Mouse (Mus musculus) MEL (cell line): ENCODE data around the gene Sgms1. TPM values are rescaled to one million over a fixed set of nuclear protein-coding genes. Genes with fewer than 3 reads are reported as not detected.

Experiments
- DNase-seq: peaks from one replicate; pipeline ENCODE4 v3.0.0; 2011; ENCODE audit warnings: low read depth, low spot score
- H3K27ac ChIP-seq: 2 replicates; pipeline ENCODE4 v1.5.1; 2012; ENCODE audit warnings: low read depth, mild to moderate bottlenecking, control low read depth, low read length, moderate library complexity; ENCODE audit not compliant: control insufficient read depth
- H3K27me3 ChIP-seq, 2 experiments: fragments of 150-350 bp in 1 of 2; sonication (generic) in 1 of 2; 2 replicates each; pipeline ENCODE4 v1.6.1; 2012; ENCODE audit warnings: low read length in 2 of 2, mild to moderate bottlenecking in 2 of 2, improper control_type of control experiment in 1 of 2, moderate library complexity in 1 of 2; ENCODE audit not compliant: insufficient read depth in 2 of 2, control insufficient read depth in 1 of 2
- H3K36me3 ChIP-seq, 2 experiments: 2 replicates each; pipeline ENCODE4 v1.6.1; 2012 to 2014; ENCODE audit warnings: low read length in 2 of 2, improper control_type of control experiment in 1 of 2, inconsistent platforms in 1 of 2, mild to moderate bottlenecking in 1 of 2; ENCODE audit not compliant: insufficient read depth in 2 of 2, control insufficient read depth in 1 of 2
- H3K4me1 ChIP-seq, 2 experiments: fragments of 150-350 bp in 1 of 2; sonication (generic) in 1 of 2; 2 replicates each; pipeline ENCODE4 v1.6.1; 2012; ENCODE audit warnings: low read length in 2 of 2, improper control_type of control experiment in 1 of 2, mild to moderate bottlenecking in 1 of 2; ENCODE audit not compliant: insufficient read depth in 2 of 2, control insufficient read depth in 1 of 2
- H3K4me3 ChIP-seq, 2 experiments: fragments of 150-350 bp in 1 of 2; sonication (generic) in 1 of 2; 2 replicates each; pipeline ENCODE4 v1.5.1; 2012; ENCODE audit warnings: low read depth in 2 of 2, low read length in 2 of 2, mild to moderate bottlenecking in 2 of 2, moderate library complexity in 2 of 2, control low read depth in 1 of 2, improper control_type of control experiment in 1 of 2; ENCODE audit not compliant: control insufficient read depth in 1 of 2, insufficient read depth in 1 of 2
- H3K79me2 ChIP-seq: 2 replicates; pipeline ENCODE4 v1.6.1; 2012; ENCODE audit warnings: mild to moderate bottlenecking, low read length, moderate library complexity; ENCODE audit not compliant: control insufficient read depth, poor library complexity, insufficient read depth
- H3K9ac ChIP-seq: 2 replicates; pipeline ENCODE4 v1.6.1; 2012; ENCODE audit warnings: low read depth, mild to moderate bottlenecking, control low read depth, low read length, moderate library complexity; ENCODE audit not compliant: control insufficient read depth, poor library complexity, severe bottlenecking
- H3K9me3 ChIP-seq: fragments of 150-350 bp; sonication (generic); replicated peaks from 2 replicates; pipeline ENCODE4 v1.6.1; 2012; ENCODE audit warnings: mild to moderate bottlenecking, low read length, improper control_type of control experiment, moderate library complexity; ENCODE audit not compliant: insufficient read depth
- CTCF ChIP-seq, 3 experiments: IDR thresholded peaks in 2 of 3; conservative IDR thresholded peaks in 1 of 3; 2 replicates each; pipeline ENCODE4 v1.5.1; 2011 to 2012; ENCODE audit warnings: low read length in 3 of 3, low read depth in 2 of 3, mild to moderate bottlenecking in 2 of 3, improper control_type of control experiment in 1 of 3, inconsistent platforms in 1 of 3, mixed read lengths in 1 of 3, moderate library complexity in 1 of 3; ENCODE audit not compliant: control insufficient read depth in 1 of 3, insufficient read depth in 1 of 3, poor library complexity in 1 of 3, severe bottlenecking in 1 of 3
- E2F4 ChIP-seq: IDR thresholded peaks from 2 replicates; pipeline ENCODE4 v1.6.1; 2011; ENCODE audit warnings: low read depth, low read length, improper control_type of control experiment, borderline replicate concordance
- ELF1 ChIP-seq: IDR thresholded peaks from 2 replicates; pipeline ENCODE4 v1.6.1; 2014; ENCODE audit warnings: low read depth, mild to moderate bottlenecking, inconsistent platforms, low read length, improper control_type of control experiment, moderate library complexity
- EP300 ChIP-seq, 2 experiments: IDR thresholded peaks; 2 replicates each; pipeline ENCODE4 v1.6.1; 2011; ENCODE audit warnings: improper control_type of control experiment in 2 of 2, low read length in 2 of 2, low read depth in 1 of 2, mild to moderate bottlenecking in 1 of 2
- GABPA ChIP-seq: IDR thresholded peaks from 2 replicates; pipeline ENCODE4 v1.6.1; 2012; ENCODE audit warnings: low read depth, mild to moderate bottlenecking, inconsistent platforms, low read length, improper control_type of control experiment, moderate library complexity
- GATA1 ChIP-seq: IDR thresholded peaks from 2 replicates; pipeline ENCODE4 v1.6.1; 2011; ENCODE audit warnings: low read depth, low read length, improper control_type of control experiment
- JUND ChIP-seq: IDR thresholded peaks from 2 replicates; pipeline ENCODE4 v1.6.1; 2011; ENCODE audit warnings: low read depth, mild to moderate bottlenecking, improper control_type of control experiment, low read length
- MAFK ChIP-seq: IDR thresholded peaks from 2 replicates; pipeline ENCODE4 v1.6.1; 2011; ENCODE audit warnings: low read depth, mild to moderate bottlenecking, low read length, improper control_type of control experiment, borderline replicate concordance
- MAX ChIP-seq: IDR thresholded peaks from 2 replicates; pipeline ENCODE4 v1.6.1; 2011; ENCODE audit warnings: low read length, improper control_type of control experiment
- MYB ChIP-seq: IDR thresholded peaks from 2 replicates; pipeline ENCODE4 v1.6.1; 2011; ENCODE audit warnings: mild to moderate bottlenecking, low read depth, low read length, improper control_type of control experiment
- MYC ChIP-seq: IDR thresholded peaks from 2 replicates; pipeline ENCODE4 v1.6.1; 2011; ENCODE audit warnings: low read depth, mild to moderate bottlenecking, low read length, improper control_type of control experiment, moderate library complexity
- NELFE ChIP-seq: IDR thresholded peaks from 2 replicates; pipeline ENCODE4 v1.6.1; 2011; ENCODE audit warnings: low read depth, low read length, improper control_type of control experiment
- NRF1 ChIP-seq: IDR thresholded peaks from 2 replicates; pipeline ENCODE4 v1.6.1; 2014; ENCODE audit warnings: low read depth, mild to moderate bottlenecking, inconsistent platforms, low read length, improper control_type of control experiment, moderate library complexity; ENCODE audit not compliant: poor library complexity, insufficient read depth, severe bottlenecking
- POLR2AphosphoS5 ChIP-seq: IDR thresholded peaks from 2 replicates; pipeline ENCODE4 v1.6.1; 2012; ENCODE audit warnings: low read depth, borderline replicate concordance, mild to moderate bottlenecking, inconsistent platforms, low read length, moderate library complexity, mixed read lengths
- RCOR1 ChIP-seq: IDR thresholded peaks from 2 replicates; pipeline ENCODE4 v1.6.1; 2012; ENCODE audit warnings: low read depth, mild to moderate bottlenecking, inconsistent platforms, low read length, improper control_type of control experiment
- SIN3A ChIP-seq: IDR thresholded peaks from 2 replicates; pipeline ENCODE4 v1.6.1; 2012; ENCODE audit warnings: low read length, improper control_type of control experiment, inconsistent platforms
- TAL1 ChIP-seq: IDR thresholded peaks from 2 replicates; pipeline ENCODE4 v1.6.1; 2012; ENCODE audit warnings: mild to moderate bottlenecking, inconsistent platforms, low read length, moderate library complexity, mixed read lengths
- TBP ChIP-seq: IDR thresholded peaks from 2 replicates; pipeline ENCODE4 v1.8.0; 2011; ENCODE audit warnings: low read depth, low read length, improper control_type of control experiment
- TCF12 ChIP-seq: IDR thresholded peaks from 2 replicates; pipeline ENCODE4 v1.6.1; 2014; ENCODE audit warnings: low read depth, mild to moderate bottlenecking, inconsistent platforms, low read length, improper control_type of control experiment, moderate library complexity
- ZMIZ1 ChIP-seq: IDR thresholded peaks from 2 replicates; pipeline ENCODE4 v1.6.1; 2012; ENCODE audit warnings: low read depth, mild to moderate bottlenecking, inconsistent platforms, low read length, improper control_type of control experiment, moderate library complexity
- ZNF384 ChIP-seq: IDR thresholded peaks from 2 replicates; pipeline ENCODE4 v1.6.1; 2012; ENCODE audit warnings: low read depth, mild to moderate bottlenecking, inconsistent platforms, low read length, improper control_type of control experiment
- polyA plus RNA-seq, 2 experiments: library from polyadenylated mRNA; stranded (reverse) in 1 of 2; unstranded in 1 of 2; fragments of >175 nt in 1 of 2; fragments of >200 nt in 1 of 2; gene quantifications; 2 replicates each; pipeline versions ENCODE4 v1.2.1 to v1.2.4; 2012; ENCODE audit warnings: low replicate concordance in 2 of 2, low read depth in 1 of 2; ENCODE audit not compliant: insufficient read length in 2 of 2, insufficient read depth in 1 of 2, missing spikeins in 1 of 2
- total RNA-seq: library from RNA; depleted of rRNA; stranded (reverse); fragments of 300-350 nt; gene quantifications from 2 replicates; pipeline ENCODE4 v1.2.3, GENCODE M21; 2012

Gene Sgms1
- total and polyA plus RNA-seq, 3 experiments, result 16.3 to 18.5 TPM; not detected in 1

- Histone ChIP-seq H3K27ac (peak overlapping the region; percentile 49; the same call in 1 of the 2 replicates), H3K9me3 (no peaks in the 10 kb centered on the region), H3K79me2 (no peaks in the 10 kb centered on the region), H3K4me1 (peaks cover 2 to 41% of the 10 kb centered on the region in 2 experiments; a peak in 3 of 4 replicates), H3K9ac (peak overlapping the region; percentile 52), H3K36me3 (peaks cover 0 to 23% of the 10 kb centered on the region in 2 experiments; a peak in 2 of 4 replicates), H3K27me3 (no peaks in the 10 kb centered on the region), H3K4me3 (peak overlapping the region in 1 of 2 experiments; percentile 39; a peak in 1 of 4 replicates)
- DNase-seq, result peak; percentile 48
- TF ChIP-seq MAX (no peak), MYC (0 out of 2 replicates have a peak, but pooled peaks have one; percentile 21)
Observed at GRCm38 (mm10) chr19:32406717-32407116, 17.2 kb upstream of the Sgms1 start.

DNA sequence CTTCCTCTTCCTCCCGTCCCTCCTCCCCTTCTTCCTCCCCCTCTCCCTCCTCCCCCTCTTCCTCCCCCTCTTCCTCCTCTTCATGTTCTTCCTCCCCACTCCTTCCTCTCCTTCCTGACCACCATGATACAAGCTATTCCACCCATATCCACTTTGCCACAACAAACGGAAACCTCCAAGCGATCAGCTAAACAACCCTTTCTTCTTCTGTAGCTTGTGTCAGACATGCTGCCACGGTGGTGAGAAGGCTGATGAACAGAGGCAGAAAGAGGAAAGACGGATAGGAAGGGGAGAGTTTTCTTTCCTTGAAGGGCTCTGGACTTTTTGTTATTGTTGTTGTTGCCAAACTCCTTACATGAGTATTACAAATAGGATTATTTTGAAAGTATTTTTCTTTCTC lies 14.9 kb upstream of the Sgms1 start:
- DNase-seq, result no peak
- H3K4me1 ChIP-seq, result peaks cover 2 to 31% of the 10 kb centered on the region in 2 experiments; a peak in 3 of 4 replicates

GRCm38 (mm10) chr19:32403834-32404233 lies 14.3 kb upstream of the Sgms1 start:
- DNase-seq, result peak; percentile 65
- peaks cover 0 to 16% of the 10 kb centered on the region in 2 experiments; a peak in 2 of 4 replicates for H3K36me3 ChIP-seq
- no peak overlapping the region for H3K4me3 ChIP-seq
- TF ChIP-seq E2F4 (no peak), TBP (no peak), CTCF (IDR thresholded peaks at IDR 0.05 in 2 of 3, conservative IDR thresholded peaks at IDR 0.05 in 1 of 3; ENCODE audit: control insufficient read depth in 1 of 3, insufficient read depth in 1 of 3, low read depth in 2 of 3, low read length in 3 of 3, poor library complexity in 1 of 3, severe bottlenecking in 1 of 3) (no peak), NELFE (no peak), RCOR1 (peak; percentile 77; the same call in 1 of the 2 replicates), JUND (no peak), GABPA (no peak), ZMIZ1 (no peak), NRF1 (no peak), TCF12 (peak; percentile 30; the same call in 1 of the 2 replicates), SIN3A (no peak), MAFK (no peak), MYB (no peak), GATA1 (peak; percentile 61), MYC (no peak), EP300 (IDR thresholded peaks at IDR 0.05; ENCODE audit: low read depth in 1 of 2, low read length in 2 of 2) (peak; percentile 66 to 69; a peak in 3 of 4 replicates), POLR2AphosphoS5 (no peak), ZNF384 (no peak), ELF1 (no peak)
- H3K9ac ChIP-seq, result no peak overlapping the region
- no peaks in the 10 kb centered on the region for H3K79me2 ChIP-seq
- no peaks in the 10 kb centered on the region for H3K27me3 ChIP-seq
- no peaks in the 10 kb centered on the region for H3K9me3 ChIP-seq
- H3K27ac ChIP-seq, result no peak overlapping the region
- peaks cover 2 to 25% of the 10 kb centered on the region in 2 experiments; a peak in 3 of 4 replicates for H3K4me1 ChIP-seq

More for the DNA sequence above, 14.9 kb upstream of the Sgms1 start:
- no peak overlapping the region for H3K9ac ChIP-seq
- H3K27ac ChIP-seq, result no peak overlapping the region
- H3K79me2 ChIP-seq, result no peaks in the 10 kb centered on the region
- no peaks in the 10 kb centered on the region for H3K9me3 ChIP-seq
- H3K27me3 ChIP-seq, result no peaks in the 10 kb centered on the region
- H3K36me3 ChIP-seq, result peaks cover 0 to 18% of the 10 kb centered on the region in 2 experiments; a peak in 2 of 4 replicates
- TF ChIP-seq TCF12 (no peak), CTCF (IDR thresholded peaks at IDR 0.05 in 2 of 3, conservative IDR thresholded peaks at IDR 0.05 in 1 of 3; ENCODE audit: control insufficient read depth in 1 of 3, insufficient read depth in 1 of 3, low read depth in 2 of 3, low read length in 3 of 3, poor library complexity in 1 of 3, severe bottlenecking in 1 of 3) (no peak), GATA1 (no peak), NELFE (no peak), TAL1 (no peak)
- TF ChIP-seq, all 39 proteins: peak for 0
- H3K4me3 ChIP-seq, result no peak overlapping the region
